Mouse (Mus musculus): Measurements from ENCODE around the gene Hnrnpk. TPM values are rescaled to one million over a fixed set of nuclear protein-coding genes. Genes with fewer than 3 reads are reported as not detected.
A peak's percentile ranks its signal among the peaks of the same experiment; 100 is the strongest.

Gene Hnrnpk
- polyA plus RNA-seq, 1 experiment from 2014 or later, result 1,694 TPM

DNA sequence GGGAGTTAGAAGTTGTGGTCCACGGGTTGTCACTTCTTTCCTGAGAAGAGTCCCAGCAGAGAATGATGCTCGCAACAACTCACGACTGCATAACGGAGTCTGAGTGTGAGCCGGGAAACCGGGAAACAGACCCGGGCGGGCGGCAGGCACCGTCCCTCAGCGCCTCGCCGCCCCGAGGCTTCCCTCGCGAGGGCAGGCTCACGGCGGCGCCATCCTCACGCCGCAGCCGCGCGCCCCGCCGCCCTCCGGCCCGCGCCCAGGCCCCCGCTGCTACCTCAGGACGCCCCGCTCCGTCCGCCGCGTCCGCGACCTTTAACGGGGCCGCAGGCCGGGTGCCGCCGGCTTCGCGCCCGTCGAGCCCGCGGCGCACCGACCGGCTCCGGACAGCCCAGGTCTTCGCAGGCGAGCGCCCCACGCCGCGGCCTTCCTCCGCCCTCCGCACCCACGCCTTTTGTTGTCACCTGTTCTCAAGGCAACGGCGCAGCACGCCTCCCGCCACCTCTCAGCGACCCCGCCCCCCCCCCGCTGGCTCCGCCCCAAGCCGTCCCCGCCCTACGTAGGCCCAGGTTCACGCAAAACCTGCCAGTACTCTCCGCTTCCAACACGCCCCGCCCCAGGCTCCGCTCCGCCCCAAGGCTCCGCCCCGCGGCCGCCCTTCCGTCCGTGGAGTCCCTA lies 44.4 kb downstream of the Hnrnpk start, which contains the start of gene Kif27:
Gene Kif27, minus strand, starts transcription at position 494 of the 675 bp plus-strand sequence.
- under 1% methylated on average over 55 of the region's 85 CpGs for WGBS
- peak within 1 kb of the TSS; percentile 90 for H3K4me2 ChIP-seq
- H3K4me1 ChIP-seq (replicated peaks), result peaks cover 3% of the 10 kb centered on the region
- peaks cover 8% of the 10 kb centered on the region; the same call in 1 of the 2 replicates for H3K27me3 ChIP-seq
- 0 out of 2 replicates have a peak, but pooled peaks cover 4% of the 10 kb centered on the region for H3K9me3 ChIP-seq
- no peaks in the 10 kb centered on the region for H3K36me3 ChIP-seq
- peak; percentile 97 for ATAC-seq (ENCODE audit: low FRiP score)
- peak within 1 kb of the TSS; percentile 44; the same call in 1 of the 2 replicates for H3K27ac ChIP-seq
- peak within 1 kb of the TSS; percentile 70 for H3K4me3 ChIP-seq
- peak within 1 kb of the TSS; percentile 80 for H3K9ac ChIP-seq

DNA sequence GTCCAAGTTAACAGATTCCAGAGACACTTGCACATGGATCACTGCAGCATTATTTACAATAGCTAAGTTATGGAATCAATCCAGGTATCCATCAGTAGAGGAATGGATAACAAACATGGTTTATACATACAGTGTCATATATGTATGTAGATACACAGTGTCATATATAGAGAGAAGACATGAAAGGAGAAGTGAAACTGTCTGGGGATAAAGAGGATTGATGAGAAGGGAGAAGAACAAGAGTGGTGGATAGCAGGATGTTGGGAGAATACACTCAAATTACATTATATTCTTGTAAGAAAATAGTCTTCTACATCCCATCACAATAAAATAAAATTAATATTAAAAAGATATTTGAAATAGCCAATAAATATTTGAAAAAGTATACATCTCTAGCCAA lies 50.1 kb downstream of the Hnrnpk start:
- H3K27me3 ChIP-seq, result peaks cover 8% of the 10 kb centered on the region; the same call in 1 of the 2 replicates
- H3K27ac ChIP-seq, result no peak overlapping the region
- no peak overlapping the region for H3K4me3 ChIP-seq
- H3K4me2 ChIP-seq, result no peak overlapping the region
- no peaks in the 10 kb centered on the region for H3K9me3 ChIP-seq
- no peaks in the 10 kb centered on the region for H3K4me1 ChIP-seq (replicated peaks)
- no peak overlapping the region for H3K9ac ChIP-seq
- ATAC-seq (ENCODE audit: low FRiP score), result no peak
- no peaks in the 10 kb centered on the region for H3K36me3 ChIP-seq

DNA sequence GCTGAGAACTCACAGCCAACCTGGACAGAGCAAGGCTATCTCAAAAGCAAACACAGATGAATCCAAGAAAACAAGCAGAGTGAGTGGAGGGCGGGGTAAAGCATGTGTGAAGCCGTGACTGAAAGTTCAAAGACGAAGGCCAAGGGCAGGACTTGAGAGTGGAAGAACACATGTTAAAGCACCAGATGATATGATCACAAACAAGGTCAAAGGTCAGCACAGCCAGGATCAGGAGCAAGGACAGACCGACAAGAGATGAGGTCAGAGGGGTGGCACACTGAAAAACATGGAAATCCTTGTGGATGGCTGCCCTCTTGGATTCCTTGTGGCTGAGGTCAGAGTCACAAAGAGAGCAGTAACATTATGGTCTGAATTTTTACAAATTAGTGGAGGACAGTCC lies 52.5 kb downstream of the Hnrnpk start:
- no peak for ATAC-seq (ENCODE audit: low FRiP score)
- WGBS, result 66% methylated on average over 4 of the region's 4 CpGs
- Histone ChIP-seq H3K9ac (no peak overlapping the region), H3K4me1 (replicated peaks) (no peaks in the 10 kb centered on the region), H3K4me3 (no peak overlapping the region), H3K27ac (no peak overlapping the region), H3K4me2 (no peak overlapping the region), H3K36me3 (no peaks in the 10 kb centered on the region), H3K9me3 (no peaks in the 10 kb centered on the region), H3K27me3 (no peaks in the 10 kb centered on the region)

DNA sequence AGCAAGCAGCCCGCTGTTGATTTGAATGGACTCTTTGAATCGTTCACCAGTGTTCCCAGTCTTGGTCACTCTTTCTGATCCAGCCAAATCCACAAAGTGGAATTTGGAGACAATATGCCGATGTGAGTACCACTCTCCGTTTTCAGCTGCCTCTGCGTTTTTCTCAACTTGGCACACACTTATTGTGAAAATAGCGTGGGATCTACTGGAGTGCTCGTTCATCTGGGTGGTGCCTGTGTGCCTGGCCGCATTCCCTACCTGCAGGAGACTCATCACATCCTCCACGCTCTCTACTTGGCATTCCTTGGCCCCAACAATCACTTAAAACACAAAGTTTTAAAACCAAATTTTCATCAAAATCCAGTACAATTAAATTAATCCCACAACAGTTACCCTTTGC lies 58.6 kb downstream of the Hnrnpk start:
- H3K4me3 ChIP-seq, result no peak overlapping the region
- no peak for ATAC-seq (ENCODE audit: low FRiP score)

More for the DNA sequence above, 58.6 kb downstream of the Hnrnpk start:
- H3K4me1 ChIP-seq (replicated peaks), result no peaks in the 10 kb centered on the region
- H3K27me3 ChIP-seq, result no peaks in the 10 kb centered on the region
- no peak overlapping the region for H3K27ac ChIP-seq
- H3K9ac ChIP-seq, result no peak overlapping the region
- H3K9me3 ChIP-seq, result no peaks in the 10 kb centered on the region
- no peaks in the 10 kb centered on the region for H3K36me3 ChIP-seq
- WGBS, result 85% methylated on average over 9 of the region's 9 CpGs
- no peak overlapping the region for H3K4me2 ChIP-seq

MicroRNA genes within 50 kb of the gene (microRNA counts, 519-probe panel; counts per million panel counts)
- microRNA mmu-miR-7a, result 4,239 counts per million, percentile 69 among the panel's probes with 10 or more counts

Small RNA genes lying within 50 kb of the gene (microRNA-seq; reads per million reads assigned to microRNA genes)
- 470 reads per million, percentile 69 among the genes with 10 or more reads in this experiment for gene Mir7-1

Other genes with a start within 250 kb of the Hnrnpk start
- 71.4 and 73.5 TPM in 2 replicates for gene Idnk, start 245.7 kb downstream of the Hnrnpk start, polyA plus RNA-seq (2015; fragmentation: Nextera tagmentation; extraction: Ambion mirVana)
- 125 and 126 TPM in 2 replicates for gene Ubqln1, start 187.7 kb downstream of the Hnrnpk start, polyA plus RNA-seq (2015; fragmentation: Nextera tagmentation; extraction: Ambion mirVana)
- gene Gkap1, start 127.6 kb downstream of the Hnrnpk start, polyA plus RNA-seq (2015; fragmentation: Nextera tagmentation; extraction: Ambion mirVana), result 28.4 and 31.0 TPM in 2 replicates
- gene Kif27, start 44.2 kb downstream of the Hnrnpk start, polyA plus RNA-seq (2015; fragmentation: Nextera tagmentation; extraction: Ambion mirVana), result 1.4 and 2.5 TPM in 2 replicates
- gene 2210016F16Rik, start 18.1 kb downstream of the Hnrnpk start, polyA plus RNA-seq (2015; fragmentation: Nextera tagmentation; extraction: Ambion mirVana), result 26.2 and 27.6 TPM in 2 replicates
- 24.4 and 24.7 TPM in 2 replicates for gene Rmi1, start 1.1 kb downstream of the Hnrnpk start, polyA plus RNA-seq (2015; fragmentation: Nextera tagmentation; extraction: Ambion mirVana)
- 0.05 TPM in 1 of 2 replicates, not detected in the other for gene Slc28a3, start 207.5 kb upstream of the Hnrnpk start, polyA plus RNA-seq (2015; fragmentation: Nextera tagmentation; extraction: Ambion mirVana)

Measured in hindbrain, embryonic 13.5 days (tissue).